Mouse (Mus musculus): ENCODE results near the gene Plch2. TPM values are rescaled to one million over a fixed set of nuclear protein-coding genes. Genes with fewer than 3 reads are reported as not detected.

Gene Plch2
- polyA plus RNA-seq, 1 experiment from 2014 or later = 27.4 TPM

- ATAC-seq (ENCODE audit: insufficient read depth, low FRiP score) = no peak
- WGBS = 42% methylated on average over 1 of the region's 1 CpGs
- H3K9ac ChIP-seq (ENCODE audit: low read length) = no peak overlapping the region
- H3K27ac ChIP-seq (ENCODE audit: low read length) = 0 out of 2 replicates have a peak overlapping the region, but pooled peaks have one; percentile 12
- no peaks in the 10 kb centered on the region for H3K9me3 ChIP-seq (replicated peaks; ENCODE audit: control insufficient read depth, low read length)
- peaks cover 17% of the 10 kb centered on the region for H3K4me1 ChIP-seq (ENCODE audit: control insufficient read depth, insufficient read depth, low read length)
- no peaks in the 10 kb centered on the region for H3K36me3 ChIP-seq (ENCODE audit: control insufficient read depth, insufficient read depth, low read length)
- H3K27me3 ChIP-seq (ENCODE audit: control insufficient read depth, insufficient read depth, low read length) = no peaks in the 10 kb centered on the region
- H3K4me3 ChIP-seq (replicated peaks; ENCODE audit: low read length) = no peak overlapping the region
- H3K4me2 ChIP-seq (ENCODE audit: low read depth, low read length) = no peak overlapping the region
Measured at GRCm38 (mm10) chr4:155020141-155020540, 36.4 kb downstream of the Plch2 start.

- WGBS = under 1% methylated on average over 10 of the region's 10 CpGs
- Histone ChIP-seq H3K36me3 (ENCODE audit: control insufficient read depth, insufficient read depth, low read length) (no peaks in the 10 kb centered on the region), H3K4me1 (ENCODE audit: control insufficient read depth, insufficient read depth, low read length) (peaks cover 17% of the 10 kb centered on the region), H3K4me2 (ENCODE audit: low read depth, low read length) (peak overlapping the region; percentile 26; the same call in 1 of the 2 replicates), H3K27ac (ENCODE audit: low read length) (peak overlapping the region; percentile 12; the same call in 1 of the 2 replicates), H3K9ac (ENCODE audit: low read length) (no peak overlapping the region), H3K4me3 (replicated peaks; ENCODE audit: low read length) (no peak overlapping the region), H3K9me3 (replicated peaks; ENCODE audit: control insufficient read depth, low read length) (no peaks in the 10 kb centered on the region), H3K27me3 (ENCODE audit: control insufficient read depth, insufficient read depth, low read length) (no peaks in the 10 kb centered on the region)
- ATAC-seq (ENCODE audit: insufficient read depth, low FRiP score) = peak; percentile 70; the same call in 1 of the 2 replicates
Measured at GRCm38 (mm10) chr4:155019336-155019847, 37.2 kb downstream of the Plch2 start.

GRCm38 (mm10) chr4:155018601-155019335, 37.8 kb downstream of the Plch2 start:
- Histone ChIP-seq H3K27me3 (ENCODE audit: control insufficient read depth, insufficient read depth, low read length) (no peaks in the 10 kb centered on the region), H3K4me3 (replicated peaks; ENCODE audit: low read length) (no peak overlapping the region), H3K4me1 (ENCODE audit: control insufficient read depth, insufficient read depth, low read length) (peaks cover 17% of the 10 kb centered on the region), H3K36me3 (ENCODE audit: control insufficient read depth, insufficient read depth, low read length) (no peaks in the 10 kb centered on the region), H3K9ac (ENCODE audit: low read length) (no peak overlapping the region), H3K9me3 (replicated peaks; ENCODE audit: control insufficient read depth, low read length) (no peaks in the 10 kb centered on the region), H3K27ac (ENCODE audit: low read length) (no peak overlapping the region), H3K4me2 (ENCODE audit: low read depth, low read length) (peak overlapping the region; percentile 26; the same call in 1 of the 2 replicates)
- peak; percentile 9; the same call in 1 of the 2 replicates for ATAC-seq (ENCODE audit: insufficient read depth, low FRiP score)
- WGBS = 8% methylated on average over 15 of the region's 15 CpGs

GRCm38 (mm10) chr4:155018066-155018465, 38.5 kb downstream of the Plch2 start:
- no peak overlapping the region for H3K9ac ChIP-seq (ENCODE audit: low read length)
- H3K27ac ChIP-seq (ENCODE audit: low read length) = no peak overlapping the region
- no peak overlapping the region for H3K4me2 ChIP-seq (ENCODE audit: low read depth, low read length)
- no peaks in the 10 kb centered on the region for H3K27me3 ChIP-seq (ENCODE audit: control insufficient read depth, insufficient read depth, low read length)
- no peaks in the 10 kb centered on the region for H3K36me3 ChIP-seq (ENCODE audit: control insufficient read depth, insufficient read depth, low read length)
- no peak overlapping the region for H3K4me3 ChIP-seq (replicated peaks; ENCODE audit: low read length)
- no peaks in the 10 kb centered on the region for H3K9me3 ChIP-seq (replicated peaks; ENCODE audit: control insufficient read depth, low read length)
- peaks cover 17% of the 10 kb centered on the region for H3K4me1 ChIP-seq (ENCODE audit: control insufficient read depth, insufficient read depth, low read length)
- no peak for ATAC-seq (ENCODE audit: insufficient read depth, low FRiP score)
- WGBS = 71% methylated on average over 8 of the region's 8 CpGs

- 68% methylated on average over 11 of the region's 11 CpGs for WGBS
Measured at GRCm38 (mm10) chr4:155017253-155017878, 39.2 kb downstream of the Plch2 start.

GRCm38 (mm10) chr4:155016807-155017206, 39.8 kb downstream of the Plch2 start:
- no peak for ATAC-seq (ENCODE audit: insufficient read depth, low FRiP score)
- 66% methylated on average over 11 of the region's 11 CpGs for WGBS
- Histone ChIP-seq H3K27ac (ENCODE audit: low read length) (no peak overlapping the region), H3K9me3 (replicated peaks; ENCODE audit: control insufficient read depth, low read length) (no peaks in the 10 kb centered on the region), H3K4me1 (ENCODE audit: control insufficient read depth, insufficient read depth, low read length) (peaks cover 17% of the 10 kb centered on the region), H3K36me3 (ENCODE audit: control insufficient read depth, insufficient read depth, low read length) (no peaks in the 10 kb centered on the region), H3K27me3 (ENCODE audit: control insufficient read depth, insufficient read depth, low read length) (no peaks in the 10 kb centered on the region), H3K9ac (ENCODE audit: low read length) (no peak overlapping the region), H3K4me2 (ENCODE audit: low read depth, low read length) (no peak overlapping the region), H3K4me3 (replicated peaks; ENCODE audit: low read length) (no peak overlapping the region)

More at GRCm38 (mm10) chr4:155017253-155017878, 39.2 kb downstream of the Plch2 start:
- H3K9me3 ChIP-seq (replicated peaks; ENCODE audit: control insufficient read depth, low read length) = no peaks in the 10 kb centered on the region
- peaks cover 17% of the 10 kb centered on the region for H3K4me1 ChIP-seq (ENCODE audit: control insufficient read depth, insufficient read depth, low read length)
- ATAC-seq (ENCODE audit: insufficient read depth, low FRiP score) = no peak
- no peak overlapping the region for H3K4me2 ChIP-seq (ENCODE audit: low read depth, low read length)
- no peak overlapping the region for H3K27ac ChIP-seq (ENCODE audit: low read length)
- no peak overlapping the region for H3K9ac ChIP-seq (ENCODE audit: low read length)
- no peak overlapping the region for H3K4me3 ChIP-seq (replicated peaks; ENCODE audit: low read length)
- H3K27me3 ChIP-seq (ENCODE audit: control insufficient read depth, insufficient read depth, low read length) = no peaks in the 10 kb centered on the region
- H3K36me3 ChIP-seq (ENCODE audit: control insufficient read depth, insufficient read depth, low read length) = no peaks in the 10 kb centered on the region

GRCm38 (mm10) chr4:155015550-155015949, 41.0 kb downstream of the Plch2 start:
- no peaks in the 10 kb centered on the region for H3K27me3 ChIP-seq (ENCODE audit: control insufficient read depth, insufficient read depth, low read length)
- H3K36me3 ChIP-seq (ENCODE audit: control insufficient read depth, insufficient read depth, low read length) = no peaks in the 10 kb centered on the region
- no peak overlapping the region for H3K4me2 ChIP-seq (ENCODE audit: low read depth, low read length)
- H3K27ac ChIP-seq (ENCODE audit: low read length) = no peak overlapping the region
- peaks cover 14% of the 10 kb centered on the region for H3K4me1 ChIP-seq (ENCODE audit: control insufficient read depth, insufficient read depth, low read length)
- no peak for ATAC-seq (ENCODE audit: insufficient read depth, low FRiP score)
- no peak overlapping the region for H3K9ac ChIP-seq (ENCODE audit: low read length)
- 66% methylated on average over 4 of the region's 4 CpGs for WGBS
- no peaks in the 10 kb centered on the region for H3K9me3 ChIP-seq (replicated peaks; ENCODE audit: control insufficient read depth, low read length)
- H3K4me3 ChIP-seq (replicated peaks; ENCODE audit: low read length) = no peak overlapping the region

GRCm38 (mm10) chr4:155014791-155015190, 41.8 kb downstream of the Plch2 start:
- Histone ChIP-seq H3K4me2 (ENCODE audit: low read depth, low read length) (no peak overlapping the region), H3K9ac (ENCODE audit: low read length) (no peak overlapping the region), H3K27ac (ENCODE audit: low read length) (no peak overlapping the region), H3K9me3 (replicated peaks; ENCODE audit: control insufficient read depth, low read length) (no peaks in the 10 kb centered on the region), H3K4me1 (ENCODE audit: control insufficient read depth, insufficient read depth, low read length) (peaks cover 10% of the 10 kb centered on the region), H3K4me3 (replicated peaks; ENCODE audit: low read length) (no peak overlapping the region), H3K36me3 (ENCODE audit: control insufficient read depth, insufficient read depth, low read length) (no peaks in the 10 kb centered on the region), H3K27me3 (ENCODE audit: control insufficient read depth, insufficient read depth, low read length) (no peaks in the 10 kb centered on the region)
- no peak for ATAC-seq (ENCODE audit: insufficient read depth, low FRiP score)
- WGBS = 69% methylated on average over 12 of the region's 12 CpGs

GRCm38 (mm10) chr4:155014244-155014643, 42.3 kb downstream of the Plch2 start:
- Histone ChIP-seq H3K4me3 (replicated peaks; ENCODE audit: low read length) (no peak overlapping the region), H3K9me3 (replicated peaks; ENCODE audit: control insufficient read depth, low read length) (no peaks in the 10 kb centered on the region), H3K9ac (ENCODE audit: low read length) (no peak overlapping the region), H3K27me3 (ENCODE audit: control insufficient read depth, insufficient read depth, low read length) (no peaks in the 10 kb centered on the region), H3K36me3 (ENCODE audit: control insufficient read depth, insufficient read depth, low read length) (no peaks in the 10 kb centered on the region), H3K27ac (ENCODE audit: low read length) (no peak overlapping the region), H3K4me2 (ENCODE audit: low read depth, low read length) (no peak overlapping the region), H3K4me1 (ENCODE audit: control insufficient read depth, insufficient read depth, low read length) (peaks cover 6% of the 10 kb centered on the region)
- no peak for ATAC-seq (ENCODE audit: insufficient read depth, low FRiP score)
- WGBS = 56% methylated on average over 14 of the region's 14 CpGs

Data from stomach, embryonic 16.5 days (tissue).